Mouse (Mus musculus) ES-Bruce4 (cell line): ENCODE results near the gene Ptk6. TPM values are rescaled to one million over a fixed set of nuclear protein-coding genes. Genes with fewer than 3 reads are reported as not detected.

Experiments
- H3K27ac ChIP-seq: 2 replicates; pipeline ENCODE4 v1.5.1; 2012; ENCODE audit warnings: low read length, inconsistent platforms; ENCODE audit not compliant: insufficient read depth
- H3K27me3 ChIP-seq: 2 replicates; pipeline ENCODE4 v1.6.1; 2012; ENCODE audit warnings: mild to moderate bottlenecking, low read length, inconsistent platforms; ENCODE audit not compliant: control insufficient read depth, poor library complexity, insufficient read depth, severe bottlenecking
- H3K36me3 ChIP-seq: 2 replicates; pipeline ENCODE4 v1.6.1; 2012; ENCODE audit warnings: inconsistent platforms, mild to moderate bottlenecking, low read length, moderate library complexity; ENCODE audit not compliant: control insufficient read depth, poor library complexity, insufficient read depth, severe bottlenecking
- H3K4me1 ChIP-seq: one replicate; pipeline ENCODE4 v1.8.1; 2011; ENCODE audit warnings: low read length; ENCODE audit not compliant: control insufficient read depth, insufficient read depth
- H3K4me3 ChIP-seq: 2 replicates; pipeline ENCODE4 v1.5.1; 2011; ENCODE audit warnings: low read depth, mild to moderate bottlenecking, low read length
- H3K9ac ChIP-seq: 2 replicates; pipeline ENCODE4 v1.6.1; 2012; ENCODE audit warnings: low read depth, mild to moderate bottlenecking, inconsistent platforms; ENCODE audit not compliant: poor library complexity, severe bottlenecking
- H3K9me3 ChIP-seq: replicated peaks from 2 replicates; pipeline ENCODE4 v1.6.1; 2012; ENCODE audit warnings: mild to moderate bottlenecking, low read length, inconsistent platforms; ENCODE audit not compliant: control insufficient read depth, poor library complexity, insufficient read depth, severe bottlenecking
- CTCF ChIP-seq: IDR thresholded peaks from one replicate; pipeline ENCODE4 v1.8.1; 2011; ENCODE audit warnings: low read depth, low read length
- EP300 ChIP-seq: IDR thresholded peaks from 2 replicates; pipeline ENCODE4 v1.6.1; 2011; ENCODE audit warnings: low read depth, low read length; ENCODE audit not compliant: insufficient read depth
- POLR2A ChIP-seq: IDR thresholded peaks from one replicate; pipeline ENCODE4 v1.8.1; 2011; ENCODE audit warnings: low read length; ENCODE audit not compliant: insufficient read depth
- polyA plus RNA-seq: library from polyadenylated mRNA; stranded (reverse); fragments of >200 nt; gene quantifications from 2 replicates; pipeline ENCODE4 v1.2.4, GENCODE M21; 2011; ENCODE audit warnings: low read depth; ENCODE audit not compliant: missing spikeins, insufficient read depth, insufficient read length

The Ptk6 gene
- polyA plus RNA-seq, 1 experiment = not detected

DNA sequence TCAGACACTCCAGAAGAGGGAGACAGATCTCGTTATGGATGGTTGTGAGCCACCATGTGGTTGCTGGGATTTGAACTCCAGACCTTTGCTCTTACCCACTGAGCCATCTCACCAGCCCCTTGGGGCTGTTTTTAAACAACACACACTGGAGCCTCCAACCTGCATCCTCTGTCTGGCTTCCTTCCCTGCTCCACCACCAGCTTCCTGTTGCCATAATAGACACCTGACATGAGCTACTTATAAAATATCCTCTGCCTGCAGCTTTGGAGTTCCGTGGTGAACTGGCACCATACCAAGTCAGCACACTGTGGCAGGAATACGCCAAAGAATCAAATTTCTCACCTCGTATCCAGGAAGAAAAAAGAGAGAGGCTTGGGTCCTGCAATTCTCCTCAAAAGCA, 41.8 kb downstream of the Ptk6 start:
- H3K27ac ChIP-seq = no peak overlapping the region
- no peaks in the 10 kb centered on the region for H3K9me3 ChIP-seq
- no peak overlapping the region for H3K4me3 ChIP-seq
- no peak overlapping the region for H3K9ac ChIP-seq
- no peaks in the 10 kb centered on the region for H3K27me3 ChIP-seq
- no peaks in the 10 kb centered on the region for H3K36me3 ChIP-seq
- TF ChIP-seq POLR2A = no peak
- no peak for TF ChIP-seq EP300
- no peak for TF ChIP-seq CTCF
- no peaks in the 10 kb centered on the region for H3K4me1 ChIP-seq

DNA sequence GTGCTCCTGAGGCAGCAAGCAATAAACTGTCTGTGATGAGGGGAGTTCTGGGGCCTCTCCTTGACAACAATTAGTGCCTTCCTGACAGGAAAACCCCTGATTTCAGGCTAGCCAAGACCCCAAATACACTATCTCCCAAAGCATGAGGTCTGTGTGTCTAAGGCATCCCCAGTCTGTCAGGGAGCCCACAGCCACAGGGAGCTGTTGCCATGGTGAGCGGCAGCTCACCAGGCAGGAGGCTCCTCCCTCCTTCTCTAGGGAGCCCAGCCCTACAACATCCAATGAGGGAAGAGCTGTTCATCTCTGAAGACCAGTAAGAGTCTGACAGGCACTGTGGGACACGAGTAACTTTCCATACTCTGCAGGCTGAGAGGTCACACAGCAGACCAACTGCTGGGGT, 42.8 kb downstream of the Ptk6 start:
- TF ChIP-seq EP300 = no peak
- TF ChIP-seq CTCF = no peak
- TF ChIP-seq POLR2A = no peak
- H3K4me1 ChIP-seq = no peaks in the 10 kb centered on the region
- no peaks in the 10 kb centered on the region for H3K36me3 ChIP-seq
- H3K9ac ChIP-seq = no peak overlapping the region
- no peaks in the 10 kb centered on the region for H3K9me3 ChIP-seq
- no peak overlapping the region for H3K4me3 ChIP-seq
- no peak overlapping the region for H3K27ac ChIP-seq
- no peaks in the 10 kb centered on the region for H3K27me3 ChIP-seq

DNA sequence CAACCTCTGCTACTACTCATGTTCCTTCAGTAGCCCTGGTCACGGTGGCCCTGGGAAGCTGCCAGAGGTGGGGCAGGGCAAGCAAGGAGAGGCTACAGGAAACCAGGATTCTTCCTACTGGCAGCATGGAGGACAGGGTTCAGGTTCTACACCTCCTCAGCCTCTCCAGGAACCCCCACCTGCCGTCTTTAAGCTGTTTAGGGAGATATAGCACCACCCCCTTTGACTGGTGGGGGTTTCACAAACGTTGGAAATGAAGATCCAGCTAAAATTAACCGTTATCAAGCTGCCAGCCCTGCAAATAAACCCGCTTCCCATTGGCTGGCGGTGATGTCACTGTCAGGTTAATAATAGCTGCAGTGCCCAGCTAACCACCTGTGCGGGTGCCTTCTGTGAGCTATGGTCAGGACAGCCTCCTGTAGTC, 43.5 kb downstream of the Ptk6 start:
- TF ChIP-seq CTCF (no peak), POLR2A (no peak), EP300 (no peak)
- Histone ChIP-seq H3K36me3 (no peaks in the 10 kb centered on the region), H3K4me3 (no peak overlapping the region), H3K9ac (no peak overlapping the region), H3K4me1 (no peaks in the 10 kb centered on the region), H3K9me3 (no peaks in the 10 kb centered on the region), H3K27ac (no peak overlapping the region), H3K27me3 (no peaks in the 10 kb centered on the region)

DNA sequence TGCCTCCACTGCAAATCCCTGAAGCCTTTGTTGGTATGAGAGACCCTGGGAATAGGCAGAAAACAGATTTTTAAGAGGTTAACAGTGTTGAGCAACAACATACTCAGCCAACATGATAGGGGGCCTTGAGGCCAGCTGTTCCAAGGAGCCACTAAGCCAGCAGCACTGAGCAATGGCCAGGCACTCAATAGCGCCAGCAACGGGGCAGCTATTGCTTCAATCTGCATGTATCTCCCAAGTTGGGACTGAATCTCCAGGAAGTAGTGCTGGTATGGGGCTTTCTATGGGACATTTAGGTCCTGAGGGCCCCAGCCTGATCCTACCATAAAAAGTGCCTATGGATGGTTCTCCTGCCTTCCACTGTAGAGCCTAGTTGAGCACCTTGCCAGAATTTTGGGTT, 44.1 kb downstream of the Ptk6 start:
- H3K27me3 ChIP-seq = no peaks in the 10 kb centered on the region

DNA sequence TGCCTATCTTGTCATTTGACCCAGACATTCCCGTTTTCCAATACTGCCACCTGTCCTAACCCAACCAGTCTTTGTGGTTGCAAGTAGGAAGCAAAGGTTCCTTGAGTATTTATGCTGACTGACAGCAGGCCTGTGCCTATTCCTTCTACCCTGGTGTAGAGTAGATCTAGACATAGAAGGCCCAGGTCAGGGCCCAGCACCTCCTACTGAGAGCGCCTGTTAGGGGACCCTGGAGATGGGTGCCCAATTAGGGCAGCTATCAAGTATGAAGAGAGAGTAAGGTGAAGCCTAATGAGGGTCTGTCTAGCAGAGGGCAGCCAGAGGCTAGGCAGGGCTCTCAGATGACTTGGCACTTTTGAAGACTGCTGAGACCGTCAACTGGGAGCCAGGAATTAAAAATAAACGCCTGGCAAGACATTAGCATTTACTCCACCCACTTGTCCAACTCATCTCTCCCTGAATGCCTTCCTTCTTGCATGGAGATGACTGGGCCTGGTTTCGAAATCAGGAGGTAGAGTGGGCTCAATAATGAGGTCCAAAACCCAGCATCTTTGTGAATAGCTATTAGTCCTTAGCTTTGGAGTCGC, 44.8 kb downstream of the Ptk6 start:
- Histone ChIP-seq H3K4me1 (no peaks in the 10 kb centered on the region), H3K9ac (no peak overlapping the region), H3K27ac (no peak overlapping the region), H3K4me3 (no peak overlapping the region), H3K36me3 (no peaks in the 10 kb centered on the region), H3K9me3 (no peaks in the 10 kb centered on the region), H3K27me3 (no peaks in the 10 kb centered on the region)
- TF ChIP-seq CTCF (no peak), POLR2A (no peak)

More for the DNA sequence above, 44.1 kb downstream of the Ptk6 start:
- no peak for TF ChIP-seq EP300
- no peak for TF ChIP-seq CTCF
- TF ChIP-seq POLR2A = no peak
- H3K27ac ChIP-seq = no peak overlapping the region
- H3K9ac ChIP-seq = no peak overlapping the region
- H3K4me1 ChIP-seq = no peaks in the 10 kb centered on the region
- H3K9me3 ChIP-seq = no peaks in the 10 kb centered on the region
- no peak overlapping the region for H3K4me3 ChIP-seq
- no peaks in the 10 kb centered on the region for H3K36me3 ChIP-seq

DNA sequence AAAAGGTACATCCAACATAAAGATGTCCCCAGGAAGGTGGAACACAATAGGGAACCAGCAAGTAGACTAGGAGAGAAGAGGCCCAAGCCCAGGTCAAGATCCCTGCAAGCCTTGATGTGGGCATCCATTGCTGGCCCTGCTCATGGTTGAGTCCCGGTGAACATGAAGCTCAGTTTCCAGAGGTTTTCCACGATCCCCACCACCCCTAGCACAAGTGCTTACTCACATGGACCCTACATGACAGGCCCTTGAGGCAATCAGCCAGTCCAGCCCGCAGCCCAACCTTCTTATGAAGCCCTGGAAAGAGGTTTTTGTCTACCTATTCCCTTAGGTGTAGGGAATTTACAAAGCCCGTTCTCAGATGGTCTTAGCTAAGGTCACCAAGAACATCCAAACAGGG, 45.4 kb downstream of the Ptk6 start:
- Histone ChIP-seq H3K4me3 (no peak overlapping the region; the same call in 1 of the 2 replicates), H3K4me1 (no peaks in the 10 kb centered on the region), H3K9me3 (no peaks in the 10 kb centered on the region), H3K9ac (no peak overlapping the region), H3K36me3 (no peaks in the 10 kb centered on the region), H3K27me3 (no peaks in the 10 kb centered on the region), H3K27ac (no peak overlapping the region)
- no peak for TF ChIP-seq POLR2A
- TF ChIP-seq EP300 = no peak
- no peak for TF ChIP-seq CTCF
